Comparison of ENCODE assay signal across 23 mouse cellular contexts in genomic region chr17:64229225-64229976, GRCm38 (mm10).
DNase-seq lines count a peak whose midpoint lies in the region; ATAC-seq and TF ChIP-seq lines count a peak whose summit lies in the region.
"Had no signal": no experiment of that assay in that cellular context is flagged by ENCODE, and none has a peak within 500 bp of the region (broad histone marks: within the 10 kb centered on the region; RNA-seq: fewer than 3 reads in every experiment).

No protein-coding gene starts in this region.

- H3K4me1 ChIP-seq in hindbrain, embryonic 11.5 days (replicated peaks; ENCODE audit: control insufficient read depth, insufficient read depth, low read length), result no peaks in the 10 kb centered on the region
- H3K4me1 ChIP-seq in hindbrain, postnatal 0 days (ENCODE audit: insufficient read depth, low read length), result no peaks in the 10 kb centered on the region
- H3K4me1 ChIP-seq in neural tube, embryonic 14.5 days (ENCODE audit: control insufficient read depth, insufficient read depth, low read length), result no peaks in the 10 kb centered on the region
- H3K4me1 ChIP-seq: hindbrain, embryonic 15.5 days; intestine, embryonic 15.5 days; neural tube, embryonic 12.5 days had no signal

- WGBS in hindbrain, embryonic 11.5 days, result 74% methylated on average over 5 of the region's 5 CpGs
- WGBS in hindbrain, postnatal 0 days, result 56% methylated on average over 5 of the region's 5 CpGs
- WGBS in neural tube, embryonic 14.5 days, result 37% methylated on average over 5 of the region's 5 CpGs

- H3K4me3 ChIP-seq in hindbrain, embryonic 11.5 days (ENCODE audit: low read depth, low read length), result no peak overlapping the region
- H3K4me3 ChIP-seq in hindbrain, postnatal 0 days (ENCODE audit: low read length), result no peak overlapping the region
- H3K4me3 ChIP-seq in neural tube, embryonic 14.5 days (ENCODE audit: low read depth, low read length), result no peak overlapping the region
- H3K4me3 ChIP-seq: hindbrain, embryonic 15.5 days; intestine, embryonic 15.5 days; layer of hippocampus, adult 2 months; neural tube, embryonic 12.5 days had no signal

- no peaks in the 10 kb centered on the region for H3K9me3 ChIP-seq in hindbrain, embryonic 11.5 days (ENCODE audit: control insufficient read depth, low read length)
- no peaks in the 10 kb centered on the region for H3K9me3 ChIP-seq in hindbrain, postnatal 0 days (ENCODE audit: low read length)
- H3K9me3 ChIP-seq in neural tube, embryonic 14.5 days (ENCODE audit: control insufficient read depth, low read length), result no peaks in the 10 kb centered on the region
- H3K9me3 ChIP-seq: hindbrain, embryonic 15.5 days; intestine, embryonic 15.5 days; neural tube, embryonic 12.5 days had no signal

- H3K9ac ChIP-seq in hindbrain, embryonic 11.5 days (ENCODE audit: low read depth, low read length), result no peak overlapping the region
- no peak overlapping the region for H3K9ac ChIP-seq in hindbrain, postnatal 0 days (replicated peaks; ENCODE audit: low read length)
- H3K9ac ChIP-seq in neural tube, embryonic 14.5 days (replicated peaks; ENCODE audit: low read depth, low read length), result no peak overlapping the region
- H3K9ac ChIP-seq: hindbrain, embryonic 15.5 days; intestine, embryonic 15.5 days; liver, postnatal 0 days; neural tube, embryonic 12.5 days had no signal

- no peak overlapping the region for H3K4me2 ChIP-seq in hindbrain, embryonic 11.5 days (replicated peaks; ENCODE audit: low read depth, low read length)
- H3K4me2 ChIP-seq in hindbrain, postnatal 0 days (ENCODE audit: low read depth, low read length), result no peak overlapping the region
- no peak overlapping the region for H3K4me2 ChIP-seq in neural tube, embryonic 14.5 days (ENCODE audit: low read depth, low read length)
- H3K4me2 ChIP-seq: hindbrain, embryonic 15.5 days; intestine, embryonic 15.5 days; liver, embryonic 11.5 days; midbrain, embryonic 11.5 days; neural tube, embryonic 12.5 days had no signal

- H3K27me3 ChIP-seq in hindbrain, embryonic 11.5 days (ENCODE audit: control insufficient read depth, insufficient read depth, low read length), result no peaks in the 10 kb centered on the region
- H3K27me3 ChIP-seq in hindbrain, postnatal 0 days (ENCODE audit: insufficient read depth, low read length), result no peaks in the 10 kb centered on the region
- H3K27me3 ChIP-seq in neural tube, embryonic 14.5 days (ENCODE audit: control insufficient read depth, insufficient read depth, low read length), result no peaks in the 10 kb centered on the region
- H3K27me3 ChIP-seq: hindbrain, embryonic 15.5 days; intestine, embryonic 15.5 days; neural tube, embryonic 12.5 days had no signal

- H3K36me3 ChIP-seq in hindbrain, embryonic 11.5 days (ENCODE audit: control insufficient read depth, insufficient read depth, low read length), result no peaks in the 10 kb centered on the region
- no peaks in the 10 kb centered on the region for H3K36me3 ChIP-seq in hindbrain, postnatal 0 days (ENCODE audit: insufficient read depth, low read length)
- no peaks in the 10 kb centered on the region for H3K36me3 ChIP-seq in neural tube, embryonic 14.5 days (ENCODE audit: control insufficient read depth, insufficient read depth, low read length)
- H3K36me3 ChIP-seq: hindbrain, embryonic 15.5 days; intestine, embryonic 15.5 days; neural tube, embryonic 12.5 days had no signal

- DNase-seq in hindbrain, embryonic 11.5 days (ENCODE audit: low spot score), result no peak
- no peak for DNase-seq in hindbrain, postnatal 0 days (ENCODE audit: low spot score)
- no peak for DNase-seq in neural tube, embryonic 10.5 days (ENCODE audit: extremely low spot score, low spot score)
- peak; percentile 33 for DNase-seq in brain, adult 2 months (ENCODE audit: low read depth, low spot score)
- no peak for DNase-seq in cerebellum, adult 8-10 months
- no peak for DNase-seq in cerebellum, adult 11 months
- DNase-seq: adrenal gland, adult 2 months; cerebellum, adult 9-10 months; gastrocnemius, postnatal 36 days; kidney, adult 8-10 months; kidney, postnatal 25 days; layer of hippocampus, postnatal 36 days; liver, postnatal 0 days; lung, postnatal 14 days; thymus, adult 2 months; thymus, postnatal 4 days had no signal

- 0 out of 2 replicates have a peak, but pooled peaks have one; percentile 7 for ATAC-seq in hindbrain, embryonic 11.5 days (ENCODE audit: low FRiP score)
- ATAC-seq in hindbrain, postnatal 0 days, result no peak
- peak; percentile 34; the same call in 1 of the 2 replicates for ATAC-seq in neural tube, embryonic 14.5 days (ENCODE audit: low read depth)
- ATAC-seq: intestine, embryonic 15.5 days; liver, postnatal 0 days had no signal

- no peak for TF ChIP-seq CTCF in hindbrain, postnatal 0 days (IDR thresholded peaks at IDR 0.05; ENCODE audit: low read depth)

- H3K27ac ChIP-seq in hindbrain, embryonic 11.5 days (ENCODE audit: low read depth, low read length), result no peak overlapping the region
- no peak overlapping the region for H3K27ac ChIP-seq in hindbrain, postnatal 0 days
- no peak overlapping the region for H3K27ac ChIP-seq in neural tube, embryonic 14.5 days (ENCODE audit: low read depth, low read length)
- H3K27ac ChIP-seq: hindbrain, embryonic 15.5 days; intestine, embryonic 15.5 days; layer of hippocampus, adult 2 months; neural tube, embryonic 12.5 days had no signal
